Mouse (Mus musculus) MEL (cell line): ENCODE data around the gene Vstm4. TPM values are rescaled to one million over a fixed set of nuclear protein-coding genes. Genes with fewer than 3 reads are reported as not detected.

Experiments used
- DNase-seq: peaks from one replicate; pipeline ENCODE4 v3.0.0; 2011; ENCODE audit warnings: low read depth, low spot score
- H3K27ac ChIP-seq: 2 replicates; pipeline ENCODE4 v1.5.1; 2012; ENCODE audit warnings: low read depth, mild to moderate bottlenecking, control low read depth, low read length, moderate library complexity; ENCODE audit not compliant: control insufficient read depth
- H3K27me3 ChIP-seq, 2 experiments: fragments of 150-350 bp in 1 of 2; sonication (generic) in 1 of 2; 2 replicates each; pipeline ENCODE4 v1.6.1; 2012; ENCODE audit warnings: low read length in 2 of 2, mild to moderate bottlenecking in 2 of 2, improper control_type of control experiment in 1 of 2, moderate library complexity in 1 of 2; ENCODE audit not compliant: insufficient read depth in 2 of 2, control insufficient read depth in 1 of 2
- H3K36me3 ChIP-seq, 2 experiments: 2 replicates each; pipeline ENCODE4 v1.6.1; 2012 to 2014; ENCODE audit warnings: low read length in 2 of 2, improper control_type of control experiment in 1 of 2, inconsistent platforms in 1 of 2, mild to moderate bottlenecking in 1 of 2; ENCODE audit not compliant: insufficient read depth in 2 of 2, control insufficient read depth in 1 of 2
- H3K4me1 ChIP-seq, 2 experiments: fragments of 150-350 bp in 1 of 2; sonication (generic) in 1 of 2; 2 replicates each; pipeline ENCODE4 v1.6.1; 2012; ENCODE audit warnings: low read length in 2 of 2, improper control_type of control experiment in 1 of 2, mild to moderate bottlenecking in 1 of 2; ENCODE audit not compliant: insufficient read depth in 2 of 2, control insufficient read depth in 1 of 2
- H3K4me3 ChIP-seq, 2 experiments: fragments of 150-350 bp in 1 of 2; sonication (generic) in 1 of 2; 2 replicates each; pipeline ENCODE4 v1.5.1; 2012; ENCODE audit warnings: low read depth in 2 of 2, low read length in 2 of 2, mild to moderate bottlenecking in 2 of 2, moderate library complexity in 2 of 2, control low read depth in 1 of 2, improper control_type of control experiment in 1 of 2; ENCODE audit not compliant: control insufficient read depth in 1 of 2, insufficient read depth in 1 of 2
- H3K79me2 ChIP-seq: 2 replicates; pipeline ENCODE4 v1.6.1; 2012; ENCODE audit warnings: mild to moderate bottlenecking, low read length, moderate library complexity; ENCODE audit not compliant: control insufficient read depth, poor library complexity, insufficient read depth
- H3K9ac ChIP-seq: 2 replicates; pipeline ENCODE4 v1.6.1; 2012; ENCODE audit warnings: low read depth, mild to moderate bottlenecking, control low read depth, low read length, moderate library complexity; ENCODE audit not compliant: control insufficient read depth, poor library complexity, severe bottlenecking
- H3K9me3 ChIP-seq: fragments of 150-350 bp; sonication (generic); replicated peaks from 2 replicates; pipeline ENCODE4 v1.6.1; 2012; ENCODE audit warnings: mild to moderate bottlenecking, low read length, improper control_type of control experiment, moderate library complexity; ENCODE audit not compliant: insufficient read depth
- BHLHE40 ChIP-seq: IDR thresholded peaks from 2 replicates; pipeline ENCODE4 v1.6.1; 2012; ENCODE audit warnings: low read depth, mild to moderate bottlenecking, inconsistent platforms, low read length, improper control_type of control experiment, borderline replicate concordance
- CHD2 ChIP-seq: IDR thresholded peaks from 2 replicates; pipeline ENCODE4 v1.6.1; 2011; ENCODE audit warnings: low read length, improper control_type of control experiment
- ELF1 ChIP-seq: IDR thresholded peaks from 2 replicates; pipeline ENCODE4 v1.6.1; 2014; ENCODE audit warnings: low read depth, mild to moderate bottlenecking, inconsistent platforms, low read length, improper control_type of control experiment, moderate library complexity
- ETS1 ChIP-seq: IDR thresholded peaks from 2 replicates; pipeline ENCODE4 v1.6.1; 2012; ENCODE audit warnings: low read depth, mild to moderate bottlenecking, inconsistent platforms, low read length, improper control_type of control experiment, moderate library complexity
- GATA1 ChIP-seq: IDR thresholded peaks from 2 replicates; pipeline ENCODE4 v1.6.1; 2011; ENCODE audit warnings: low read depth, low read length, improper control_type of control experiment
- JUND ChIP-seq: IDR thresholded peaks from 2 replicates; pipeline ENCODE4 v1.6.1; 2011; ENCODE audit warnings: low read depth, mild to moderate bottlenecking, improper control_type of control experiment, low read length
- KAT2A ChIP-seq: conservative IDR thresholded peaks from 2 replicates; pipeline ENCODE4 v1.6.1; 2012; ENCODE audit warnings: low read depth, low read length, improper control_type of control experiment, inconsistent platforms
- MAX ChIP-seq: IDR thresholded peaks from 2 replicates; pipeline ENCODE4 v1.6.1; 2011; ENCODE audit warnings: low read length, improper control_type of control experiment
- MAZ ChIP-seq: IDR thresholded peaks from 2 replicates; pipeline ENCODE4 v1.6.1; 2012; ENCODE audit warnings: low read depth, mild to moderate bottlenecking, inconsistent platforms, low read length, improper control_type of control experiment
- MEF2A ChIP-seq: IDR thresholded peaks from 2 replicates; pipeline ENCODE4 v1.6.1; 2014; ENCODE audit warnings: low read depth, mild to moderate bottlenecking, inconsistent platforms, low read length, improper control_type of control experiment; ENCODE audit not compliant: poor library complexity, insufficient replicate concordance, severe bottlenecking; ENCODE audit errors: extremely low read depth
- MYB ChIP-seq: IDR thresholded peaks from 2 replicates; pipeline ENCODE4 v1.6.1; 2011; ENCODE audit warnings: mild to moderate bottlenecking, low read depth, low read length, improper control_type of control experiment
- MYC ChIP-seq: IDR thresholded peaks from 2 replicates; pipeline ENCODE4 v1.6.1; 2011; ENCODE audit warnings: low read depth, mild to moderate bottlenecking, low read length, improper control_type of control experiment, moderate library complexity
- NELFE ChIP-seq: IDR thresholded peaks from 2 replicates; pipeline ENCODE4 v1.6.1; 2011; ENCODE audit warnings: low read depth, low read length, improper control_type of control experiment
- POLR2A ChIP-seq, 2 experiments: IDR thresholded peaks; 2 replicates each; pipeline ENCODE4 v1.6.1; 2011 to 2012; ENCODE audit warnings: low read length in 2 of 2, mild to moderate bottlenecking in 2 of 2, control low read depth in 1 of 2, improper control_type of control experiment in 1 of 2, low read depth in 1 of 2, moderate library complexity in 1 of 2; ENCODE audit not compliant: control insufficient read depth in 1 of 2, insufficient read depth in 1 of 2, poor library complexity in 1 of 2
- POLR2AphosphoS2 ChIP-seq: IDR thresholded peaks from 2 replicates; pipeline ENCODE4 v1.6.1; 2011; ENCODE audit warnings: low read length, improper control_type of control experiment
- POLR2AphosphoS5 ChIP-seq: IDR thresholded peaks from 2 replicates; pipeline ENCODE4 v1.6.1; 2012; ENCODE audit warnings: low read depth, borderline replicate concordance, mild to moderate bottlenecking, inconsistent platforms, low read length, moderate library complexity, mixed read lengths
- RAD21 ChIP-seq: IDR thresholded peaks from 2 replicates; pipeline ENCODE4 v1.6.1; 2011; ENCODE audit warnings: mild to moderate bottlenecking, low read depth, low read length, improper control_type of control experiment
- TAL1 ChIP-seq: IDR thresholded peaks from 2 replicates; pipeline ENCODE4 v1.6.1; 2012; ENCODE audit warnings: mild to moderate bottlenecking, inconsistent platforms, low read length, moderate library complexity, mixed read lengths
- TBP ChIP-seq: IDR thresholded peaks from 2 replicates; pipeline ENCODE4 v1.8.0; 2011; ENCODE audit warnings: low read depth, low read length, improper control_type of control experiment
- TCF12 ChIP-seq: IDR thresholded peaks from 2 replicates; pipeline ENCODE4 v1.6.1; 2014; ENCODE audit warnings: low read depth, mild to moderate bottlenecking, inconsistent platforms, low read length, improper control_type of control experiment, moderate library complexity
- UBTF ChIP-seq: IDR thresholded peaks from 2 replicates; pipeline ENCODE4 v1.6.1; 2012; ENCODE audit warnings: low read depth, mild to moderate bottlenecking, inconsistent platforms, low read length, improper control_type of control experiment, moderate library complexity, borderline replicate concordance; ENCODE audit not compliant: insufficient read depth
- USF2 ChIP-seq, 2 experiments: IDR thresholded peaks; 2 replicates each; pipeline ENCODE4 v1.6.1; 2011 to 2012; ENCODE audit warnings: improper control_type of control experiment in 2 of 2, low read length in 2 of 2, borderline replicate concordance in 1 of 2, inconsistent platforms in 1 of 2, low read depth in 1 of 2, mild to moderate bottlenecking in 1 of 2; ENCODE audit not compliant: insufficient read depth in 1 of 2
- ZC3H11A ChIP-seq: IDR thresholded peaks from 2 replicates; pipeline ENCODE4 v1.6.1; 2012; ENCODE audit warnings: low read depth, mild to moderate bottlenecking, inconsistent platforms, low read length, improper control_type of control experiment
- ZKSCAN1 ChIP-seq: IDR thresholded peaks from 2 replicates; pipeline ENCODE4 v1.6.1; 2012; ENCODE audit warnings: low read depth, mild to moderate bottlenecking, inconsistent platforms, low read length, improper control_type of control experiment, moderate library complexity
- ZNF384 ChIP-seq: IDR thresholded peaks from 2 replicates; pipeline ENCODE4 v1.6.1; 2012; ENCODE audit warnings: low read depth, mild to moderate bottlenecking, inconsistent platforms, low read length, improper control_type of control experiment
- polyA plus RNA-seq, 2 experiments: library from polyadenylated mRNA; stranded (reverse) in 1 of 2; unstranded in 1 of 2; fragments of >175 nt in 1 of 2; fragments of >200 nt in 1 of 2; gene quantifications; 2 replicates each; pipeline versions ENCODE4 v1.2.1 to v1.2.4; 2012; ENCODE audit warnings: low replicate concordance in 2 of 2, low read depth in 1 of 2; ENCODE audit not compliant: insufficient read length in 2 of 2, insufficient read depth in 1 of 2, missing spikeins in 1 of 2
- total RNA-seq: library from RNA; depleted of rRNA; stranded (reverse); fragments of 300-350 nt; gene quantifications from 2 replicates; pipeline ENCODE4 v1.2.3, GENCODE M21; 2012

Gene Vstm4
- total and polyA plus RNA-seq, 3 experiments = not detected

DNA sequence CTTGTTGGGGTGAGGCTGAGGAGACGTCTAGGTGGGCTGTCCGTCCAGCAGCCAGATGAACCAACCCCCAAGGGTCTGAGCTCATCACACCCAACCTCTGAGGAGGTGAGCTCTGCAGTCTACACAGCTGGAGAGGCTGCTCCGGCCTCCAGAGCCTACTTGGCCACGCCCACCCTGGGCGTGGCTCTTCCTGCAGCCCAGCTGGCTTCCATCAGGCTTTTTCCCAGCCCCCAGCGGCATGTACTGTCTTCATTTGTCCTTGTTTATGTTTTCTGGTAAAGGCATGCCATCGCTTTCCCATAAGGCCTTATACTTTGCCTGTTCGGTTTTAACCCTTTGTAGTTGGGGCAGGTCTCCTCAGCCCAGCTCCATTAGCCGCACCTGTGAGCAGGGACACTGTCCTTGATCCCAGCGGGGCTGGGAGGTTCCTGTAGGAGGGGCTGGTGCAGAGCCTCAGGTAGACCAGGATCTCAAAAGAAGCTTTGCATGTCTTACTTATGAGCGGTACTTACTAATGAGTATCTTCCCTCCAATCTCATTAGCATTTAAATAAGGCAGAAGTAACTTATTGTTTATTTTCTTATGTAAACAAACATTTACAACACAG, 31.0 kb upstream of the Vstm4 start (continued):
- no peak for TF ChIP-seq ZC3H11A

DNA sequence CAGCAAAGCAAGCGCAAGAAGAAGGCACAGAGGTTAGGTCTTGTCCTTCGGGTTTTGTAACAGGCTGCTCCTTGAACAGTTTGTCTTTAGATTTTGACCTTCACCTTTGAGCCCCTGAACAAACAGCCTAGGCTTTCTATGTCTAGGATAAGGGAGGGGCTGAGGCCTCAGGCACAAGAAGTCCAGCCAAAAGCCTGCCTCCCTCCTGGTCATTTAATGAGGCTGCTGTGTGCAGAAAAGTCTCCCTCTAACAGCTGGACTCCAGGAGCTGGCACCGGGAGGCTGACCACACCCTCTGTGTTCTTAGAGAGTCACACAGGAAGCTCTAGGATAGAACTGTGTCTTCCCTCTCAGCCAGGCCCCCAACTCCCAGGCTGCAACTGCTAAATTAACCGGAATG, 29.4 kb upstream of the Vstm4 start:
- no peak for TF ChIP-seq ELF1
- no peak for TF ChIP-seq KAT2A
- TF ChIP-seq ZKSCAN1 = no peak
- no peak for TF ChIP-seq JUND
- TF ChIP-seq MYC = no peak
- no peak for TF ChIP-seq MEF2A
- no peak for TF ChIP-seq NELFE
- no peak for TF ChIP-seq TCF12
- TF ChIP-seq POLR2A (IDR thresholded peaks at IDR 0.05; ENCODE audit: control insufficient read depth in 1 of 2, insufficient read depth in 1 of 2, low read depth in 1 of 2, low read length in 2 of 2, poor library complexity in 1 of 2) = no peak
- TF ChIP-seq MYB = no peak
- no peak for TF ChIP-seq USF2 (IDR thresholded peaks at IDR 0.05; ENCODE audit: borderline replicate concordance in 1 of 2, insufficient read depth in 1 of 2, low read depth in 1 of 2, low read length in 2 of 2)
- TF ChIP-seq GATA1 = no peak
- no peaks in the 10 kb centered on the region for H3K9me3 ChIP-seq

DNA sequence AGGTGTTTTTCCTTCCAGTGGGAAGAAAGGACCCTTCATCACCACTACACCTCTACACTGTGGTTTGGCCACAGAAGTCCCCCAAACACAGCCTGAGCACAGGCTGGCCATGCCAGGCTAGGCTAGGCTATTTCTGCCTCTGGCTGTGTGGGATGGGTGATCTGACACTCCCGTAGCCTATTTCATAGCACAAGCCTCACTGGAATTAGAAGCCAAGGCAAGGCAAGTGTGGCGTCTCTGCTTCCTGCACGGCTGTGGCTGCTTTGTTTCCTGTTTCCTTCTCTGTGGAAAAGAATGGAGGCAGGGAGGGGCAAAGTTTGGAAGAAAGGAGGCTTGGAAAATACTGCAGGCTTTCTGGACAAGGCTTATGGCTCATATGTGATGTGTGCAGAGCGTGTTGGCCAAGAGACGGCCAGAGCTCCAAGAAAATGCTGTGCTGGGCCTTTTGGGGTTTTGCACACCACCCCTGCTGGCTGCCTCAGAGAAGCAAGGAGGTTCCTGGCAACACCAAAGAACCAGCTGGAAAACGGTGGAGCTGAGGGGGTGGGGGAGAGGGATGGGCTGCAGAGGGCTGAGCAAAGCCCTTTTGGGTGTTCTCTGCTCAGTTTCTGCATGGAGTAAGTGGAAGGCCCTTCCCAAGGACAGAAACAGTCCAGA, 28.4 kb upstream of the Vstm4 start:
- no peaks in the 10 kb centered on the region for H3K36me3 ChIP-seq
- DNase-seq = no peak
- H3K27me3 ChIP-seq = no peaks in the 10 kb centered on the region
- no peaks in the 10 kb centered on the region for H3K79me2 ChIP-seq
- no peak overlapping the region for H3K4me3 ChIP-seq
- H3K27ac ChIP-seq = no peak overlapping the region
- no peaks in the 10 kb centered on the region for H3K4me1 ChIP-seq
- no peaks in the 10 kb centered on the region for H3K9me3 ChIP-seq
- no peak overlapping the region for H3K9ac ChIP-seq
- TF ChIP-seq NELFE = no peak
- TF ChIP-seq TBP = no peak
- TF ChIP-seq BHLHE40 = no peak
- no peak for TF ChIP-seq MAZ
- no peak for TF ChIP-seq ETS1
- no peak for TF ChIP-seq MEF2A
- no peak for TF ChIP-seq MAX
- no peak for TF ChIP-seq CHD2
- no peak for TF ChIP-seq ZNF384
- no peak for TF ChIP-seq POLR2AphosphoS5
- no peak for TF ChIP-seq UBTF
- TF ChIP-seq TAL1 = no peak
- TF ChIP-seq POLR2A (IDR thresholded peaks at IDR 0.05; ENCODE audit: control insufficient read depth in 1 of 2, insufficient read depth in 1 of 2, low read depth in 1 of 2, low read length in 2 of 2, poor library complexity in 1 of 2) = no peak
- no peak for TF ChIP-seq ZKSCAN1
- TF ChIP-seq POLR2AphosphoS2 = no peak
- no peak for TF ChIP-seq ZC3H11A
- no peak for TF ChIP-seq USF2 (IDR thresholded peaks at IDR 0.05; ENCODE audit: borderline replicate concordance in 1 of 2, insufficient read depth in 1 of 2, low read depth in 1 of 2, low read length in 2 of 2)
- TF ChIP-seq RAD21 = no peak

More for the DNA sequence above, 29.4 kb upstream of the Vstm4 start:
- Histone ChIP-seq H3K27me3 (no peaks in the 10 kb centered on the region), H3K36me3 (no peaks in the 10 kb centered on the region), H3K4me3 (no peak overlapping the region), H3K4me1 (no peaks in the 10 kb centered on the region), H3K9ac (no peak overlapping the region), H3K79me2 (no peaks in the 10 kb centered on the region), H3K27ac (no peak overlapping the region)
- DNase-seq = no peak
